Mouse (Mus musculus) monocyte, adult 2 months (primary cell): ENCODE data around the gene Scmh1.

Experiments
- DNase-seq, 2 experiments: peaks; one replicate each; pipeline ENCODE4 v3.0.0; 2022; ENCODE audit warnings: low spot score in 2 of 2, low read depth in 1 of 2

The Scmh1 gene

DNA sequence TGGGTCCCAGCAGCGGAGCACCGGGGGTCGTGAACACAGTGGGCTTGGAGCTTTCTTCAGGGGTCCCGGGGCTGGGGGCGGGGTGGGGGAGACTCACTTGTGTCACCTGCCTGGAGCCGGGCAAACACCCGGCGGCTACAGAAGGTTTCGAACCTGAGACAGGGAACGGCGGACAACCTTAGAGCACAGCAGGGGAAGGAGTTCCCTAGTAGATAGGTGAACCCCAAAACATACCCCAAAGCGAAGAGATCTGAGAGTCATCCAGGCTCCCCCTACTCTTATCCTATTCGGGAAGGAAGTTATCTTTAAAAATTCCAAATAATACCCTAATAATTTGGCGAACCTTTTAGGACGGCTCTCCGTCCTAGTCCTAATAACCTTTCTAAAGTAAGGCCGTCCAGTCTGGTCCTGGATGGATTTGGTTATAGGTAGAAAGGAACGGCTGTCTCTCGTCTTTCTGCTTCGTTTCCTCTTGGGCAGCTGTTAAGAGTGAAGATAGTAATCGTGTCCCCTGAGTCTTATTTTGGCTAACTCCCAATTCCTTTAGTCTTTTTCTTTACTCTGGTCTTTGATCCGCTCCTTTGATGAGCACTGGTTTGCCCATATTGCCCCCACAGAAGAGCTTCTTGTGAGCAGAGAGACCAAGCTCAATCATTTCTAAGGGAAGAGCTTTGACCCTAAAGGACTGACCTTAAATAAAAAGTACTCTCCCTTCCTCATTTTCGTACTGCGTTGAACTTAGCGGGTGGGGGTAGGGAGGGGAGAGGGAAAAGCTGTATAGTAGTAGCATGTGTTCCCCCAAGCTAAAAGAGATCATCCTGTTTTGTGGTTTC lies 941 bp downstream of the Scmh1 start:
- no peak for DNase-seq

DNA sequence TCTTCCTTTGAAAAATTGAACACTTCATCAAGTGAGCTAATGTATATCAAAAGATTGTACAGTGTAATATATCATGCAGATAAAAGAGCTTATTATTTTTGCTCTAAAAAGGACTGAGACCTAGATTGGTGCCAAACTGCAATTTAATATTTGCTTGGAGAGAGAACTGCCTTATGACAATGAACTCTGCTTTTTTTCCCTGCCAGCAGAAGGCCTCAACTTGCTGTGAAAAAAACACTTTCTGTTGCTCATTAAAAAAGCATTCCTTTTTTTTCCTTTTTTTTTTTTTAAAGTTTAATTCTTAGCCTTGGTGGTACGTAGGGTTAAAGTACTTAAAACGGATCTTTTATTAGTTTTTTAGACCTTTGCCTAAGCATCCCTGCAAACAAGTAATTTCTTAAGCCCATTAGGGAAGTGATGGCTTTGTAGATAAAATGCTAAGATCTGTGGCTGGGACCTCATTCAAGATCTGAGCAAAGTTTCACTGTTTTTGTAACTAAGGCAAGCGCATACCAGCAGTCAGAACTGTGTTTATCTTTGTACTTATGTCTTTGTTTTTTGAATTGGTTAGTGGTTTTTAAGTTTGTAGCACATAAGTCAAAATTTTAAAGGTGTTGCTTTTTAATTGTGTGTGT lies 1.7 kb downstream of the Scmh1 start:
- DNase-seq = no peak

DNA sequence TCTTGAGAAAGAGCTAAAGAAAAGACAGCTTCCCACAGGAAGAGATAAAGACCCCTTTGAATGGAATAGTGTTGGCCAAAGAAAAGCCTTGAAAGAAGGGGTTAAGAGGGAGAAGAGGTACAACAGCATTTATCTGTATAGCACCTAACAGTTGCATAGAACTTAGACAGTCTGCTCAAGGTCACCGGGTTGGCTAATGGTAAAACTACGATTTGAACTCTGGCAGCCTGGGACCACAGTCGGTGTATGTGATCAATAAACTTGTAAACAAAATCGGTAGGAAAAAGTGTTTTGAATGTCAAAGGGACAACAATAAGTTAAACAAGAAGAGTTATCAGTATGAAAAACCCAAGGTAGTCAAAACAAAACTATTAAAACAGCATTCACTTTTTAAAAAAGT lies 13.0 kb downstream of the Scmh1 start:
- DNase-seq = no peak

DNA sequence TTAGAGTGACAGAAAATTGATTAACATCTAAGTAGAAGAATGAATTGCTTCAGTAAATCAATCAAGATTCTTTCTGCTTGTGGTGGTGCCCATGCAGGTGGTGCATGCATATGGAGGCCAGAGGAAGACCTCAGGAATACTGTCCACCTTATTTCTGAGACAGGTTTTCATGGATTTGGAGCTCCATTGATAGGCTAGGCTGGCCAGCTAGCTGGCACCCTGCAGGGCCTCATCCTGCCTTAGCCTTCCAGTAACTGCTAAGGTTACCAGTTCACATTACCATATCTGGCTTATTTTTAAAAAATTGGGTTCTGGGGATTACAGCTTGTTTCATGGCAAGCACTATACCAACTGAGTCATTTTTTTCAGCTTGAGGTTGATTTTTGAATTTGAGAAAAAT lies 15.1 kb downstream of the Scmh1 start:
- no peak for DNase-seq

DNA sequence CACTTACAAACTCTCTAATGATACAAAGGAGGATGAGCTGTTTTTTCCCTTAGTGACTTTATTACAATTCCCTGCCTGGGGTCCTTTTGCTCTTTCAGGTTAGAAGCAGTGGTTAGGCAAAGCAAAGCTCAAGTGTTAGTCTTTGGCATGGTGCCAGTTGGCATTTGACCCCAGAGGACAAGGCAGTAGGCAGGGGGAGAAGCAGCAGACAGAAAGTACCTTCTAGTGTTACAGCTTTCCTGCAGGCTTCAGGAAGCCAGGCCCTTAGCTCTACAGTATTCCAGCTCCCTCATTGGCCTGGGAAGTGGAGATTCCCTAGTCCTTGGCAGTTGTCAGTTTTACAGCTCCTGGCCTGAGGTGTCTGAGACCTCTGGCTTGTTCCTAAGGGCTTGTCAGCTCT lies 15.6 kb downstream of the Scmh1 start:
- no peak for DNase-seq

DNA sequence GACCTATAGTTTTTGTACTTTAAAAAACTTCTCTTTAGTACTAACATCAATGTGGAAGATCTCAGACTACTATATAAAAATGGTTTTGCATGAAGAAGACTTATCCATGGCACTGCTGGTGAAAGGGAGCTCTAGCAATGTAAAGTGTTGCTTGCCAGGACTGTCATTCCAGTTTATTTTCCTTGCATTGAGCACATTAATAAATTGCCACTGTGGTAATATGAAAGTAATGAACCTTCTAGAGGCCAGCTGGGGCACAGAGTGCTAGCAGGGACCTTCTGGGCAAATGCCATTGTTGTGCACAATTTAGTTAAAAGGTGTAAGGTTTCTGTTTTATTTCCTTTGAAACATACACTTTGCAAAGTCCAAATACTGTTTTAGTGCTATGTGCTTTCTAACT lies 25.5 kb downstream of the Scmh1 start:
- DNase-seq = no peak

DNA sequence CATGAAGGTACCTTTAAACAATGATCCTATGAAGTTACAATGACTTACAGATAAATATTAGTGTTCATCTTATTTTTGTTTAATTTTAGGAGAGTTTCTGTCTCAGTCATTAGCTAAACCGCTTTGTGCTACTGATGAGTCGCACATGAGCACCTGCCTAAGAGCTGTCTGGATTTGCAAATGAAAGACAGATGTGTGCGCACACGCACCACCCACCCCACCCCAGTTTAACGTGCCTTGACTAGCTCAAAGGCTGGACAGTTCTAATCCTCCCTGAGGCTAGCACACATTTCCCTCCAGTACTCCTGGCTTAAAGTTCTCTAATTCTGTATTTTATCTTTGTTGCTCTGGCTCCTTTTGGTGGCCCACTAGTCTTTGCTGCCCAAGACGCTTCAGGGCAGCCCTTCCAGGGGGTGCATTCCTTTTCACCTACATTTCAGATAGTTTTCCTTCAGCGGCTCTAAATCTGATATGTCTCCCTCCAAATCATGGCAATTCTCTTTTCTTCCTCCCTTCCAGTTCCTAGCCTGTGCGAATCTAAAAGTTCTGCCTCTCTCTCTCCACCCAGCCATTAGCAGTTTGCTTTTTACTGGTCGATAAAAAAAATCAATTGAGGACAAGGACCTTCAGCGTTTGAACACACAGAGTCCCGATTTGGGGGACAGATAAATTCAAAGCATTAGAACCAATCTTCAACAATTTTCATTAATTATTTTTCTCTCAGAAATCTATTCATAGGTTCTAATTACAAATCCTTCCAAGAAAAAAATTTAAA lies 27.7 kb downstream of the Scmh1 start:
- no peak for DNase-seq

DNA sequence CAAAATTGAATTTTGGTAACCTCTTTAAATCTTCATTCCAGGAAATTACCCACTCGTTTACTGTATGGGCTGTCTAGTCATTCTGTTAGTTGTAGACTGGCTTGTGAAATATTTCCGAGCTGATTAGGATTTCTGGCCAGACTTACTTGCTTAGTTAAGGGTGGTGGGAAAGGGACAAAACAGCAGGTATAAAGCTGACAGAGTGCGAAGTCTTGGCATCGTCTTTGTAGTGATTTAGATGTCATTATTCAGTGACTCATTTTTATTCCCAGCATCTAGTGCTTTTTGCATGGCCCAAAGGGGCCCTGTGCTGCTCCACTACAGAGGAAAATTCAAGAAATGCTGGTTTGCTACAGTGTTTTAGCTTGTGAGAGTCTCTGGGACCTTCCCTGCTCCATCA lies 56.7 kb downstream of the Scmh1 start:
- DNase-seq = no peak

DNA sequence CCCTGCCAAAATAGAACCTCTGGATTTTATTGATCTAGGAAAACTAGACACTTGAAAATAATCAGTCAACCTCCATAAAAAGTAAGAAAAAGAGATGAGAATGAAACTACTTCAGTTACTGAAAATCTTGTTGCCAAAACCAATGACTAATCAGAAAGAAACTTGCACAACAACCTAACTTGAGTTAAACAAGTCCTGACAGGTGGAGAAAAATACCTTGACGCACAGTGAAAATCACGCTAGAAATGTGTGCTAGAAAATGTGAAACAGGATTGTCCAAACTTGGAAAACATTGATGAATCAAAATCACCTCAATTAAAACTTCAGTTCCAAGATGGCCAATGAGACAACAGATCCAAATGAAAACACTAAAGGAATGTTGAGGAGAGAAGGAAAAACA lies 67.9 kb downstream of the Scmh1 start:
- no peak for DNase-seq

DNA sequence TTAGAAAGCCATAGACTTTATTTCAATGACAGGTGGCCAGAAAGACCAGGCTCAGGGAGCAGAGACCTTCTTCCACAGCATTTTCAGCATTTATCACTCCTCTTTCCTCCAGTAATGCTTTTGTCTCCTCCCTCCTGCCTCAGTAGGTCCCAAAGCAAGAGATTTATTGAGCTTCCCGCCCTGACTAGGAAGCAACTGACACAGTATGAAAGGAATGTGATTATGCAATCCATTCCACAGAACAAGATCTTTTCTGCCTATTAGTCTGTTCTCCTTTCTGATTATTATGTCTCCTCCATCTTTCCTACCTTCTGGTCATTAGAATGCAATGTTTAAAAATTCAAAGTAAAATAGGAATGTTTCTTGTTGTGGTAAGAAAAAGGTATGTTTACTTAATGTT lies 82.6 kb downstream of the Scmh1 start:
- no peak for DNase-seq

DNA sequence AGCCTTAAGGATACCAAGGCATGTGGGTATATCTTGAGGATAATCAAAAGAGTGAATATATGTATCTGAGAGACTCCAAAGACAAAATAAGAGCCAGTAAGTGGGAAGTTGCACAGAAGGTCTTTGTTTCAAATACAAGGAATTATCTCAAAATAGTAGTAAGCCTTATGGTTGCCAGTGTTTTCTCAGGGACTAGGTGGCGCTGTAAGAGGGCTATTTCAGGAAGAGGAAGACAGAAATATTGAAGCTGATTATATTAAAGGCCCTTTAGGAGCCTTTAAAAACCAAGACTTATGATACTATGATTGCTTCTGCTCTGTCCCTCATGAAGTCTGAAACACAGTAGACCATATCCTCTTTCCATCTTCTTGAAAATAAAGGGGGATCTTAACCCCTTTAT lies 101.9 kb downstream of the Scmh1 start:
- DNase-seq = no peak

DNA sequence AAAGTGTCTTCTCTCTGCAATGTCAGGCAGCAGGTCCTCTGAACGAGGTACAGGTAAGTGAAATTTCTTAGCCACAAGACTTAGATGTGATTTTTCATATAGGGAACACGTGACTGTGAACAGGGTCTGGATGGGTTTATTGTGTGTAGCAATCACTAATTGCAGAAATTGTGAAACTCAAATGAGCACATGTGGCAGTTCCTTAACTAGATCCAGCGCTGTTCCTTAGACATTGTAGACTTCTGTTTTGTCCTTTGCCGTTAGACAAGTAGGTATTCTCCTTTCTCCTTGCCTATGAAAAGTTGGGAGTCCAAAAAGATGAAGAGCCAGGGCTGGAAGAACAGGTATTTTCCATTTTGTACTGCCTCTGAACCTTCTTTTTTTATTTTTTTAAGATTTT lies 106.1 kb downstream of the Scmh1 start:
- no peak for DNase-seq

DNA sequence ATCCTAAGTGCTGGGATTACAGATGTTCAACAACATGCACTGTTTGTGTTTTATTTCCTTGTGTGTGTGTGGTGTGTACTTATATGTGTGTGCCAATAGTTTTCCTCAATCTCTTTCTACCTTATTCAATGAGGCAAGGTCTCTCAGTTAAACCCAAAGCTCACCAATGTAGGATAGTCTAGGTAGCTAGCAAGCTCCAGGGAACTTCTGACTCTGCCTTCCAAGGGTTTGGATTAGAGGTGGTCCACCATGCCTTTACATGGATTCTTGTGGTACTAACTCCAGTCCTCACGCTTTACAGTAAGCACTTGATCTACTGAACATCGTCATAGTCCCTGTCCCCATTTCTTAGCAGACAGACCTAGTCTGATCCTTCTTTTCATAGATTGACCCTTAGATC lies 109.3 kb downstream of the Scmh1 start:
- DNase-seq = no peak

DNA sequence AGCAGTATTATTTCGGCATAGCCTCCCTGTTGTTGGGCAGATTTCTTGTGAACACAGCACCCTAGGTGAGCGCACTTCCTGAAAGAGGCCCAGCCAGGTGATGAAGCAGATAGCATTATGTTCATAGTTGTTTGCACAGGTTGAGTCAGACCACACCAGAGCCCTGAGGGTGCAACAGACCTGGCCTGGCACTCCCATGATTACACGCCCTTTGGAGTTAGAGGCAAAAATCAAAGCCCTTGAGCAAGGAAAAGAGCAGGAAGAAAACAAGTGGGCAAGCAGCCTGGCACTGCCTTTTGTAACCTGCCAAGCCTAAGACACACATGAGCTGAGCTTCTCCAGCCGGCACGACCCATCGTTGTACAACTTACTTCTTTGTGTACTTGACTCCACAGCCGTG lies 111.4 kb downstream of the Scmh1 start:
- no peak for DNase-seq

DNA sequence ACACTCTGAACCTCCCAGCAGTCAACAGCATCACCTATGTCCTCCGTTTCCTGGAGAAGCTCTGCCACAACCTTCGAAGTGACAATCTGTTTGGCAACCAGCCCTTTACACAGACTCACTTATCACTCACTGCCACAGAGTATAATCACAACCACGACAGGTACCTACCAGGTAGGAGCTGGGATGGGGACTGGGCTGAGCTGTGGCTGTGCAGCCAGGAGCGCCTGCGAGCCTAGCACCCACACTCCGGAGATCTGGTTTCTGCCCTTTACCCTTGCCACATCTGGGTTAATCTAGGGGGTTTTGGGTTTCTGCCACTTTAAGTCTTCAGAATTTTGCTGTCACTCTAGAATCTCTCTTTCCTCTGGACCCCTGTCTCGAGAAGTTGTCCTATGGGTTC lies 111.8 kb downstream of the Scmh1 start:
- DNase-seq = no peak

DNA sequence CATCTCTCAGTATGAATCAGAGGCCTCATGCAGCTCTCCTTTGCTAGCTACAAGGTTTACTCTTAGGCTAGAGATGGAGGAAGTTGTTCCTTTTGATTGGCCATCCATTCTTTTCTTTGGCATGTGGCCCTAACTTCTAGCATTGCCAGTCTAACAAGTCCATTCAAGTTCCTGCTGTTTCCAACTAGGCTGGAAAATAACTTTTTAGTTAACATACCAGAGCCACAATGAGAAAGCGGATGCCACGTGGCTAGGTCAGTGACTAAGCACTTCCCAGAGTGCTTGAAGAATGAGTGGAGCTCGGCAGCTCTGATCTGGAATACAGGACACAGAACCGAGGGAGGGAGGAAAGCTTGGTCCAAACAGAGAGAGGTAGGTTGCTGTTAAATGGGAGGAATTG lies 112.3 kb downstream of the Scmh1 start:
- DNase-seq = no peak

DNA sequence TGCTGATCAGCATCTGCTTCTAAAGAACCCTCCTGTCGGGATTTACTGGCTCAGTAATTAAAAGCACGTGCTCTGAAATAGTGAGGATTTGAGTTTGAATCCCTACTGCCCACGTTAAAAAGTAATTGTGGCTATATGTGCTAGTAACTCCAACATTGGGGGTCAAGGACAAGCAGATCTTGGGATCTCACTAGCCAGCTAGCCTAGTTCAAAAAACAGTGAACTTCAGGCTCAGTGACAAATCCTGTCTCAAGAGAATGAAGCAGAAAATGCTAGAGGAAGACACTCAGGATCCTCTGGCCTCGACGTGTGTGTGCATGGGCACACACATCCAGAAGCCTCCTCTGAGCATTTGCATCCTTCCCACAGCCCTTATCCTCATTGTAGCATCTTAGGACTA lies 116.7 kb downstream of the Scmh1 start:
- no peak for DNase-seq

DNA sequence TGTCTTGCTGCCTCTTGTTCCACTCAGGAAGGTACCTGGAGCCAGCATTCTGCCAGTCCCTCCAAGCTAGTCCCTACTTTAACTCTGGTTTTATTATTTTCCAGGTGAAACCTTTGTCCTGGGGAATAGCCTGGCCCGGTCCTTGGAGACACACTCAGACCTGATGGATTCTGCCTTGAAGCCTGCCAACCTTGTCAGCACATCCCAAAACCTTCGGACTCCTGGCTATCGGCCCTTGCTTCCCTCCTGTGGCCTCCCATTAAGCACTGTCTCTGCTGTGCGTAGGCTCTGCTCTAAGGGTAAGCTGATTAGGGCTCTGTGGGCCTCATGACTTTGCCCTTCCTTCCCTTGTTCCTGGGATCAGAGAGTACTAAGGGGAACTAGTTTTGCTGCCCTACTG lies 117.3 kb downstream of the Scmh1 start:
- no peak for DNase-seq

DNA sequence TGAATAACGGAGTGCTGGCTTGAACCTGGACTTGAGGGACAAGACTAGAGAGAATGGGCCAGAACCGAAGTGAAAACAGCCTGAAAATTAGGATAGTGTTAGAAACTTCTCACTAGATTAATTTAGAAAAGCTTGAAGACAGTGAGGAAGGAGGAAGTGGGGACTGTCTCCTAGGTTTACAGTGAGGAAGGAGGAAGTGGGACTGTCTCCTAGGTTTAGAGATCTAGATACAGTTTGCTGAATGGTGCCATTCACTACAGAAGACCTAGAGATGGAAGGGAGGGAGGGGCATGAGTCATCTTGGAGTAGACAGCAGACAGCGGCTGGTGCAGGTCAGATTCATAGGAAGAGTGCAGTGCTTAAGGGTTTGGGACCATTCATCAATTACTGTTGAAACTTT lies 118.0 kb downstream of the Scmh1 start:
- no peak for DNase-seq

DNA sequence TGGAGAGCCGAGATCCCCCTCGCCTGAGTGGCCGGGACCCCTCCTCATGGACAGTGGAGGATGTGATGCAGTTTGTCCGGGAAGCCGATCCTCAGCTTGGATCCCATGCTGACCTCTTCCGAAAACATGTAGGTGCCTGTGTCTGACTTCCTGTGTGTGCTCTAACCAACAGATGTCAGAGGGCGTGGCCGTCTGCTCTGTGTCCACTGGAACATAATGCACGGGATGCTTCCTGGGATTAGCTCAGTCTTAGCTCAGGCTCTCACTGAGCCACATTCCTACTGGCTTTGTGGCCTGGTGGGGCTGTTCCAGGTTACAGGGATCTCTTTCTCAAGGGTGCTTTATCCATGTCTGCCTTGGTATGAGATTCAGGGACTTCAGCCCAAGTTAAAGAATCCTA lies 123.1 kb downstream of the Scmh1 start:
- DNase-seq = no peak

DNA sequence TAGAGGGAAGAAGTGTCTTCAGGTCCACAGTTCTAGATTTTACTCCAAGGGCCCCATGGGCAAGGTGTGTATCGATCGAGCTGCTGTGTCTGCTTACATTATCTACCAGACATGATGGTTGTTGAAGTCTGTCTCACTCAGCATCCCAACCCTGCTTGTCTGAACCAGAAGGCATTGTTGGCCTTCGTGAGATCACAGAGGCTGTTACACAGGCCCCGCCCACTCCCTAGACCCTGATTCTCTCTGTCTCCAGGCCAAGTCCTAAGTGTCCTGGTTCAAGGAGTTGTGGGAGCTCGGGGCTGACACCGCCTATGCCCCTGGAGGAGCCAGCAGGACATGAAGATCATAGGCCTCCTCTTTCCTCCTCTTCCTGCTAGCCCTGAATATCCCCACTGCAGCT lies 126.9 kb downstream of the Scmh1 start, which contains the start of gene Slfnl1:
Gene Slfnl1 (plus strand): TSS at position 246 of the 400 bp plus-strand sequence.
- DNase-seq = no peak

DNA sequence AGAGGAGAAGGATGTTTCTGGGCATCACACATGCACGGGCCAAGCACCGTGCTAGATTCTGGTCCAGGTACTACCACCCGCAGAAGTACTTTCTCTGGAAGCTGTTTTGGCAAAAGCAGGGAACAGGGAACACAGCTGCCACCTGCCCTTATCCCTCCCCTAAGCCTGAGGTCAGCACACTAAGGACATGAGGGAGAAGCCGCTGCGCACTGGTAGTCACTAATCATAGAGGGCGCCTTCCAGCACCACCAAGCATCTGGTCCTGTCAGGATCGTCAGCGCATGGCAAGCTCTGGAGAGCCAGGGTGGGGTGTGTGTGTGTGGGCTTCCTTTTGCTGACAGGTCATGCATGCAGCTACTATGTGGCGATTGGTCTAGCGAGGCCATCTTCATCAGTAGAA lies 133.6 kb downstream of the Scmh1 start:
- no peak for DNase-seq
